Mouse (Mus musculus): ENCODE results near the gene Ndufs3.

DNA sequence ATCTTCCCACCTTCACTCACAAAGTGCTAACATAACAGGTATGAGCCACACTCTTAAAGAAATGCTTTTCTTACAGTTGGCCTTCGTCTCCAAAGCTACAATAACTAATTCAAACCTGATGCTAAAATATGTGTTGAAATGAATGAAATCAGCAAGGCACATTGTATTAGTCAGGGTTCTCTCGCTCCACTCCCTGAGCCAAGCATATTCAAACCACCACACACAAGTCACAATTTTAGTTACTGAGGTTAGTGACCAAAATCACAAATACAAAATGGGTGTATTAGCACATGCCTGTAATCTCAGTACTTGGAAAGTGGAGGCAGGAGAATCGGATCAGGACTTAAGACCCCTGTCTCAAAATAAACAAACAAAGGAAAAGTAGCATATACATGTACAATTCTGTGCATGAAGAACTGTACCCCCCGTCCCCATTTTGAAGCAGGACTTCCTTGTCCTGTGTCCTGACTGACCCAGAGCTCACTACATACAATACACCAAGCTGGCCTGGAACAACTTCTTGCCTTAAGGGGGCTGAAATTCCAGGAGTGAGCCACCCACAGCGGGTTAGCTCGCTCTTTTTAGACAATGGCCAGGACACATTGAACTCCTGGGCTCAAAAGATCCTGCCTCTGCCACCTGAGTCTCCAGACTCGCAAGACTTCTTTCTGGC, 12.1 kb upstream of the Ndufs3 start:
- no peak for TF ChIP-seq CTCF (IDR thresholded peaks at IDR 0.05; ENCODE audit: control insufficient read depth, insufficient read depth, low read length)
- TF ChIP-seq POLR2A (IDR thresholded peaks at IDR 0.05; ENCODE audit: borderline replicate concordance, control insufficient read depth, low read depth, low read length): no peak
